Mouse (Mus musculus) CD4-positive, CD25-positive, alpha-beta regulatory T cell, adult 2 months (primary cell): ENCODE measurements around the gene Sgtb.

Source experiments
- DNase-seq: peaks from one replicate; pipeline ENCODE4 v3.0.0-alpha.2; 2012; ENCODE audit warnings: low read depth, low spot score

Gene Sgtb

GRCm38 (mm10) chr13:104109816-104110521, 428 bp downstream of the Sgtb start:
- no peak for DNase-seq

DNA sequence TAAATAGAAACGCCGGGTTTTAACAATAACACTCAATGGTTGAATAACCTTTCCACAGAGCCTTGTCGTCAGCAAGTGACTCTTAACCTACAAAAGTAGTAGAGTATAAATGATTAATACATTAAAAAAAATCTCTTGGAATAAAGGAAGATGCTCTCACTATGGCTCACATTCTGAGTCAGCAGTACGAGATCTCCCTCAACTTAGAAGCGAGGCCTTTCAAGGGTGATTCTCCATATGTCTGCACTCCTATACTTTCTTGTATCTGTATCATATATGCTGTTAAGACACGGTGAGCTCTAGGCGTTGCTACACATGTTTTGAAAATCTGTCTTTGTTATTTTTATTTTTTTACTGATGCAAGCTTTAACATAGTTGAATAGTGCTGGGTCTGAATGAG, 985 bp downstream of the Sgtb start:
- DNase-seq = no peak

- peak; percentile 59 for DNase-seq
These were observed 2.8 kb downstream of the Sgtb start for GRCm38 (mm10) chr13:104112266-104112900.

DNA sequence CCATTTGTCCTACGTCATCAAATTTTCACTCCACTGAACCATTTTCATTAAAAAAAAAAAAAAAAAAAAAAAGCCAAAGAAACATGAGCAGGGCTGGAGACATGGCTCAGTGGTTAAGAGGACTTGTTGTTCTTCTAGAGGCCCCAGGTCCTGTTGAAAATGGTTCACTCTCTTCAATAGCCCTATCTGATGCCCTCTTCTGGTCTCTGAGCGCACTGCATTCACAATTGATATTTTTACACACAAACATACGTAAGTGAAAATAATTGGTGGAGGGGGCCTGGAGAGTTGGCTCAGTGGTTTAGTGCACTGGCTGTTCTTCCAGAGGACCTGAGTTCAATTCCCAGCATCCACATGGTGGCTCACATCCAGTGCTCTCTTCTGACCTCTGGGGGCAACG, 4.2 kb downstream of the Sgtb start:
- peak; percentile 31 for DNase-seq

- DNase-seq = no peak
These were observed 5.3 kb downstream of the Sgtb start for GRCm38 (mm10) chr13:104114827-104115226.

DNA sequence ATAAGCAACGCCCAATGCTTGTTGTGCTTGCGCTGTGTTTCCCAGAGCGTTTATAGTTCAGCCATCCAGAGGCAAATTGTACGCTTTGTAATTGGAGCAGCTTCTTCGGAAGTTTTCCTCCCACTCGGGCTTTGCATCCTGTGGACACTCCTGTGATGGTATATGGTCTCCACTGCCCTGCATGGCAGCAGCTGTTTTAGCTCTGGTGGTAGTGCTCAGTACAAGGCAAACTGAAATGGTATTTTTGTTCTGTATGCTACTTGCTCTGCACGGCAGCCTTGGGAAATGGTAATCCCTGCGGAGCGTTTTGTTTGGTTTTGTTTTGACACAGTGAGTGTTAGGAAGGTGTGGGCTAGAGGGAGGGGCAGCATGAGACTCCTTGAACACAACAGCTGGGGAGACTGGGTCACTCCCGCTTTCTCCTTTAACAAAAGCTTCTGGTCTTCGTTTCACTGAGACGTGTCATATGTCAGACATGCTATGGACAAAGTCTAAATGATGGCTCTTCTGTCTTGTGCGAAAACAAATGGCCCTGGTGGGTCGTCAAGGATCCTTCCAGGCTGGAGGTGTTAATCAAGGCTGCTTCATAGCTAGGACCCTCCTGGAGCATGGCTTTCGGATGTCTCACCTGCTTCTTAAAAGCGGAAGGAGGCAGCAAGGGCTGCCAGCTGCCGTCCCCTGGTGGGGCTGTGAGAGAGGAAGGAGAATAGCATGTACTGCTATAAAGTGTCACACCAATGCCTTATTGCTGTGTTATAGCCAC, 12.7 kb downstream of the Sgtb start:
- no peak for DNase-seq

DNA sequence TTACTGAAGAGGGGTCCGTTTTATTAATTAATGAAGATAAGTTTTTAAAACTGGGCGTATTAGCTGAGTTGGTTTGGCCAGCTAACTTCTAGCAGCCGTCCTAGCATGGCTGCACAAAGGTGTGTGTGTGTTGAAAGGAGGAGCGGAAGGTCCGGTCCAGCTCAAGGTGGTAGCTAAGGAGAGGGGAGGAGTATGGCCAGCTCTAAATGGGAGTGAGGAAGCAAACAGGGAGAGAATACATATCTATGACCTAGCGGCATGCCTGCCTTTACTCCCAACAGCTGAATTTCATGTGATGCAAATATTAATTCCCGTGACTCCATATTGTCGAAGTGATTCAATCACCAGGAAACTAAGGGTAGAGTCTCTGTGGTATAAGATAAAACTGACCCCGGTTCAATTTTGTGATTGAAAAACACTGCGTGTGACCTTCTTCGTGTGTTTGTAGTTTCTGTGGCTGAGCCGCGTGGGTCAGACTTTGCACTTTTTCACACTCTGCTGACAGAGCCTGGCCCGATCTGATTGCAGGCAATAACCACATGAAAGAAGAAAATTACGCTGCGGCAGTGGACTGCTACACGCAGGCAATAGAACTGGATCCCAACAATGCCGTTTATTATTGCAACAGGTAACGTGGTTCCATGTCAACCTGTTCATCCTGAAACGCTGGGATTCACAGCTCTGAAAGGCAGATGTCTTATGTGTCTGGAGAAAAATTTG, 14.3 kb downstream of the Sgtb start:
- DNase-seq = no peak

GRCm38 (mm10) chr13:104132561-104132960, 23.0 kb downstream of the Sgtb start:
- no peak for DNase-seq

DNA sequence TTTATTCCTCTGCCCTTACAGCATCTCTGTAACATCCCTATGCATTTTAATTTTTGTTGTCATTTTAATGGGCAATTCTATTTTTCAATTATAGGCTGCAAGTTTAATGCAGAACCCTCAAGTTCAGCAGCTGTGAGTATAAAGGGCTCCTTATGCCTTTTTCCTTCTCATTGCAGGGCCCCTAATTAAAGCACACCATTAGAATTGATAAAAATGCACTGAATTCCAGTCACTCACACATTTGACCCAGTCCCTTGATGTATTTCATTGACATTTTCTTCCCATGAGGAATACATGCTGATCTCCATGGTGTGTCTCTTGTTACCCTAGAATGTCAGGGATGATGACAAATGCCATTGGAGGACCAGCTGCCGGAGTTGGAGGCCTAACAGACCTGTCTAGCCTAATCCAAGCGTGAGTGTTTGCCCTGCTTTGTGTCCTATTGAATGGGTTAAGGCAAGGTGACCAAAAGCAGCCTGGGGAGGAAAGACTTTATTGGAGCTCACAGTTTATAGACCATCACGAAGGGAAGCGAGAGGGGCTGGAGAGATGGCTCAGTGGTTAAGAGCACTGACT, 25.1 kb downstream of the Sgtb start:
- no peak for DNase-seq

DNA sequence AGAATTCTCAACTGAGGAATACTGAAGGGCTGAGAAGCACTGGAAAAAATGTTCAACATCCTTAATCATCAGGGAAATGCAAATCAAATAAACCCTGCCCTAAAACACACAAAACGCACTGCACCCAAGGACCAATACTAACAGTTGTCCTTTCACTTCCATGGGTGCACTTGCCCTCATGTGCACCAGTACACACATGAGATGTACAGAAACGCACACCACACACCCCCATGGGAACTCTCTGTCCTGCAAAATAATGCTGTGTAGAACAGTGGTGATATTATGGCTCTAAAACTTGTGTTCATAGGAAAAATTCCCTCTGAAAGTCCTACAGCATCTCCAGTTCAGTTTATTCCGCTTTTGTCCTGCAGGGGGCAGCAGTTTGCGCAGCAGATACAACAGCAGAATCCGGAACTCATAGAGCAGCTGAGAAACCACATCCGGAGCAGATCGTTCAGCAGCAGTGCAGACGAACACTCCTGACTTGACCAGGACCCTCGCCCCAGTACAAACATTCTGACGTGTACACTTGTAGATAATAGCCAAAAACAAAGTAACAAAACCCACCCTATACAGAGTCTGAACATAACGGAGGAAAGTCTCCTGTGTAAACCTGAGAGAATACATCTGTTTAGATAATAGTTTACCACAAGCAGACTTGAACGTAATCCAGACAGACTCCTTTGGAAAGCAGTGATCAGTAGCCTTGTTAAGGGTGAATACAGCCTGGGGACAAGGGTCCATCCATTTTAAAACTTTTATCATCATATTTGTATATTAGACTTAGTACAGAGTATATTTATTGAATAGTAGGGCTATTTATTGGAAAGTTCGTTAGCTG, 30.0 kb downstream of the Sgtb start:
- DNase-seq = peak; percentile 91

GRCm38 (mm10) chr13:104144871-104145270, 35.3 kb downstream of the Sgtb start:
- no peak for DNase-seq

DNA sequence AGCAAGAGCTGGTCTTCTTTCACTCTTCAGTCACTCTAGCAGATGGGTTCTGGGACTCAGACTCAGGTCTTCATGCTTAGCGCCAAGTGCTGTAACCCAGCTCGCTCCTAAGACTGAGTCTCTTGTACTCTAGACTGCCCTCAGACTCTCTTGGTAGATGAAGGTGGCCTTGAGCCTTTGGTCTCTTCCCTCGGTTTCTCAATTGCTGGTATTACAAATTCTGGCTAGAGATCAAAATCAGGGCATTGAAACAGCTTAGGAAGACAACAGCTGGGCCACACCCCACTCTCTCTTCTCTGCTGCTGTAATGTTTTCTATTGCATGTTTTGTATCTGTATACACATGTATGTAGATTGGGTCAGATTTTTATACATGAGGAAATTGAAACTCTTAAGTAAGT, 36.1 kb downstream of the Sgtb start:
- DNase-seq = no peak

DNA sequence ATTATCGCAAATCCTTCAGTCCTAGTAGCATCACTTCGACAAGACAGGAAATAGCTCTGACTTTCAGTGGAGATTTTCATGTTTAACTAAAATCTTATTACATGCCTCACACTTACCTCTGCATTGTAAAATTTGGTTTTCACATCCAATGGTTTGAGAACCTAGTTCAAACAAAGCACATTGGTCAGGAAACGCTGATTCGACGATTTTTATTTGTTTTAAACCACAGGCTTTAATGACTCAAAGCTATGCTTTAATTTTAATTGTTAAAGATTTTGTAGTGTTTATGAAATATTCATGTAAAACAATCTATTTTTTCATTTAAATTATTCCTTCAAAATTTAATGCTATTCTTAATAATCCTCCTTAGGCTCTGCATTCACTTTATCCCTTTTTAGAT, 44.6 kb downstream of the Sgtb start:
- no peak for DNase-seq

GRCm38 (mm10) chr13:104155106-104155505, 45.6 kb downstream of the Sgtb start:
- DNase-seq = no peak

GRCm38 (mm10) chr13:104155686-104156085, 46.1 kb downstream of the Sgtb start:
- DNase-seq = no peak

DNA sequence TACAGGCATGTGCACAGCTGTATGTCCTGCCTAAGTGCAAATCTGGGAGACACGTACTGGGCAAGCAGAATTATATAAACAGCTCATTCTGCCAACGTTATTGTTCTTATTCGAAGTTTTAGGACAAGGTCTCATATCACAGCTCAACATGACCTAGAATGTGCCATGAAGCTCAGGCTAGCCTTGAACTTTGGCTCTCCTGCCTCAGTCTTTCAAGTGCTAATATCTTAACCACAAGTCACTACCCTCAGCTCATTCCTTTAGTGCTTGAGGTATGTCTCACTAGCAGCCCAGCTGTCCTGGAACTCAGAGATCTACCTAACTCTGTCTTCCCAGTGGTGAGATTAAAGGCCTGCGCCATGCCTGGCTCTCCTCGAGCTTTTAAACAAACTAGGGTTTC, 62.2 kb downstream of the Sgtb start:
- DNase-seq = no peak

DNA sequence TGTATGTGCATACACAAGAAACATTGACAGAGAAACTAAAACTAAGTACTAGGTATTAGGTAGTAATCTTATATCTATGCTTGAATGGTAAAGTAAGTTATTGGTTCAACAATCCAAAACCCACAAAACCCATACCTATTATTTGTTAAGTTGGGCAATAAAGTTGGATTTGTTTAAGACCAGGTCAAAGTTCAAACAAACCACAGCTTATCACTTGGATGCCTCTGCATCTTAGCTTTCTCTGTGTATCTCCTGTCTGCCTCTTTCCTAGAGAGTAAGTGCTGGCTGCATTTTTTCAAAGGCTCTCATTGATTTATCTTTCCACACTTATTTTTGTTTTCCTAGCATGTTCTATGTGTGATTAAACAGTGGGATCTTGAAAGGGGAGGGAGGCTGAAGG, 63.0 kb downstream of the Sgtb start:
- no peak for DNase-seq

- DNase-seq = no peak
These were observed 67.3 kb downstream of the Sgtb start for GRCm38 (mm10) chr13:104176874-104177273.

- DNase-seq = no peak
These were observed 68.5 kb downstream of the Sgtb start, which contains the start of gene Trappc13 for GRCm38 (mm10) chr13:104177796-104178649. Trappc13 (minus strand) TSS chr13:104178469.

DNA sequence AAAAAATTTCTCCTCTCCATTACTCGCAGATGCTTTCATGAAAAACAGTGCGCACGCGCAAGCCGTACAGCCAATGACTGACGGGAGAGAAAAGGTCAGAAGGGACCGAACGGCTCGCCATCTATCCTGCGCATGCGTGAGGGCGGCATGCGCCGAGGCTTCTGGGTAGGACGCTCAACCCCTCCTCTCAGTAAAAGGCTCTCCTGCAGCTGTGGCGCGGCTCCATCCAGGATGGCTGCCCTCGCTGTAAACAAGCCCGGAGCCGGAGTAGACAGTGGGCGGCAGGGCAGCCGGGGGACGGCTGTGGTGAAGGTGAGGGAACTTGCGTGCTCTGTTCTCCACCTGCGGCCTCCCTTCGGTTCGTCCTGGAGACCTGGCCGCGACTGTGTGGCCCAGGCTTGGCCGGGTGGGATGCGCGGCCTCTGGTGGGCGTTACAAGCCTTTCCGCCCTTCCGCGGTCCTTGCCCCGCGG, 69.1 kb downstream of the Sgtb start, which contains the start of gene Trim23:
TSS of gene Trim23 (plus strand) at position 148 of the 472 bp plus-strand sequence.
- peak; percentile 99 for DNase-seq
